28 mouse cellular contexts compared by ENCODE assay signal in genomic region chr11:87808236-87808635, GRCm38 (mm10). TPM values are rescaled to one million over a fixed set of nuclear protein-coding genes. Genes with fewer than 3 reads are reported as not detected.
DNase-seq lines count a peak whose midpoint lies in the region; ATAC-seq and TF ChIP-seq lines count a peak whose summit lies in the region.
"Had no signal": no experiment of that assay in that cellular context is flagged by ENCODE, and none has a peak within 500 bp of the region (broad histone marks: within the 10 kb centered on the region; RNA-seq: fewer than 3 reads in every experiment).

No protein-coding gene starts in this region.

- H3K79me2 ChIP-seq in MEL (ENCODE audit: control insufficient read depth, insufficient read depth, low read length, poor library complexity), result no peaks in the 10 kb centered on the region

- peak; percentile 96 for ATAC-seq in inflammation-experienced regulatory T-cells, adult 6 months
- ATAC-seq: forebrain, embryonic 16.5 days; intestine, embryonic 15.5 days had no signal

- no peaks in the 10 kb centered on the region for H3K9me3 ChIP-seq in MEL (replicated peaks; ENCODE audit: insufficient read depth, low read length)
- H3K9me3 ChIP-seq: G1E; intestine, embryonic 15.5 days; limb, embryonic 10.5 days; liver, embryonic 15.5 days; lung, embryonic 15.5 days; midbrain, embryonic 10.5 days had no signal

- H3K4me3 ChIP-seq in MEL (ENCODE audit: control insufficient read depth in 1 of 2, insufficient read depth in 1 of 2, low read depth in 2 of 2, low read length in 2 of 2), result no peak overlapping the region
- H3K4me3 ChIP-seq: heart, adult 2 months; intestine, embryonic 15.5 days; limb, embryonic 10.5 days; liver, embryonic 15.5 days; lung, embryonic 15.5 days; midbrain, embryonic 10.5 days had no signal

- DNase-seq in CD4-positive helper T cell, adult 2 months (ENCODE audit: low read depth, low spot score), result peak; percentile 77
- DNase-seq in MEL (ENCODE audit: low read depth, low spot score), result peak; percentile 53
- DNase-seq in splenic B cell, adult 2 months (ENCODE audit: low read depth, low spot score), result peak; percentile 33
- no peak for DNase-seq in left cerebral cortex, adult 8-10 months (ENCODE audit: low spot score in 2 of 2)
- no peak for DNase-seq in kidney, postnatal 36 days
- no peak for DNase-seq in gastrocnemius, postnatal 10 days
- DNase-seq in neural tube, embryonic 10.5 days (ENCODE audit: extremely low spot score, low spot score), result no peak
- DNase-seq: adrenal gland, postnatal 36 days; cerebellum, adult 9-10 months; gastrocnemius, postnatal 25 days; heart, adult 2 months; kidney, postnatal 25 days; layer of hippocampus, adult 9-11 months; liver; lung, postnatal 36 days; right cerebral cortex, postnatal 14 days had no signal

- no peak for TF ChIP-seq CTCF in MEL (IDR thresholded peaks at IDR 0.05 in 2 of 3, conservative IDR thresholded peaks at IDR 0.05 in 1 of 3; ENCODE audit: control insufficient read depth in 1 of 3, insufficient read depth in 1 of 3, low read depth in 2 of 3, low read length in 3 of 3, poor library complexity in 1 of 3, severe bottlenecking in 1 of 3)

- peaks cover 0 to 6% of the 10 kb centered on the region in 2 experiments; a peak in 2 of 4 replicates for H3K4me1 ChIP-seq in MEL (ENCODE audit: control insufficient read depth in 1 of 2, insufficient read depth in 2 of 2, low read length in 2 of 2)
- H3K4me1 ChIP-seq: intestine, embryonic 15.5 days; liver, embryonic 15.5 days; lung, embryonic 15.5 days had no signal

- no peaks in the 10 kb centered on the region; a peak in 1 of 4 replicates for H3K36me3 ChIP-seq in MEL (ENCODE audit: control insufficient read depth in 1 of 2, insufficient read depth in 2 of 2, low read length in 2 of 2)
- H3K36me3 ChIP-seq in splenic B cell, adult 2 months (ENCODE audit: control insufficient read depth, insufficient read depth, low read length, poor library complexity, severe bottlenecking), result no peaks in the 10 kb centered on the region
- H3K36me3 ChIP-seq: G1E; intestine, embryonic 15.5 days; limb, embryonic 10.5 days; liver, embryonic 15.5 days; lung, embryonic 15.5 days; midbrain, embryonic 10.5 days had no signal

- no peak for TF ChIP-seq RAD21 in MEL (IDR thresholded peaks at IDR 0.05; ENCODE audit: low read depth, low read length)

- no peak overlapping the region for H3K27ac ChIP-seq in MEL (ENCODE audit: control insufficient read depth, low read depth, low read length)
- H3K27ac ChIP-seq: heart, adult 2 months; hindbrain, embryonic 14.5 days; intestine, embryonic 15.5 days; limb, embryonic 10.5 days; liver, embryonic 15.5 days; lung, embryonic 15.5 days; midbrain, embryonic 10.5 days had no signal

- peaks cover 5 to 6% of the 10 kb centered on the region in 2 experiments; a peak in 2 of 4 replicates for H3K27me3 ChIP-seq in MEL (ENCODE audit: control insufficient read depth in 1 of 2, insufficient read depth in 2 of 2, low read length in 2 of 2)
- no peaks in the 10 kb centered on the region for H3K27me3 ChIP-seq in splenic B cell, adult 2 months (ENCODE audit: control insufficient read depth, insufficient read depth, low read length, poor library complexity, severe bottlenecking)
- H3K27me3 ChIP-seq: intestine, embryonic 15.5 days; liver, embryonic 15.5 days; lung, embryonic 15.5 days had no signal

- no peak overlapping the region for H3K9ac ChIP-seq in MEL (ENCODE audit: control insufficient read depth, low read depth, low read length, poor library complexity, severe bottlenecking)
- H3K9ac ChIP-seq: hindbrain, embryonic 14.5 days; intestine, embryonic 15.5 days; liver, embryonic 15.5 days; lung, embryonic 15.5 days had no signal

- TF ChIP-seq POLR2A in MEL (IDR thresholded peaks at IDR 0.05; ENCODE audit: control insufficient read depth in 1 of 2, insufficient read depth in 1 of 2, low read depth in 1 of 2, low read length in 2 of 2, poor library complexity in 1 of 2), result no peak

- TF ChIP-seq EP300 in MEL (IDR thresholded peaks at IDR 0.05; ENCODE audit: low read depth in 1 of 2, low read length in 2 of 2), result no peak

TF ChIP-seq in MEL, 35 proteins besides CTCF, POLR2A, EP300 and RAD21:
- TF ChIP-seq POLR2AphosphoS5 (IDR thresholded peaks at IDR 0.05; ENCODE audit: borderline replicate concordance, low read depth, low read length) (no peak), JUND (IDR thresholded peaks at IDR 0.05; ENCODE audit: low read depth, low read length) (no peak)

RNA-seq across cellular contexts. Expression of gene Mpo, which starts 14.9 kb away (rescaled TPM):
- not detected in 2 replicates for total RNA-seq in MEL (2012; rRNA removed)
- polyA plus RNA-seq in MEL (2012; ENCODE audit: insufficient read depth in 1 of 2, insufficient read length in 2 of 2, low read depth in 1 of 2, low replicate concordance in 2 of 2, missing spikeins in 1 of 2), result under 1 TPM in 1 of 2 experiments, not detected in 1; 0.13 TPM
- not detected for polyA plus RNA-seq in inflammation-experienced regulatory T-cells, adult 6 months (2017; shearing (Covaris generic))
- under 1 TPM in 1 of 4 experiments, not detected in 3; 0.55 TPM for total RNA-seq in left cerebral cortex, adult 8-10 months (2022)
- total RNA-seq in gastrocnemius, postnatal 10 days (2021), result 1 to 10 TPM in 1 of 2 experiments, not detected in 1; 4.4 TPM
- total RNA-seq: CH12.LX; gastrocnemius, postnatal 25 days; heart, adult 2 months; heart, postnatal 25 days had no signal

RNA-seq across cellular contexts. Expression of gene Lpo, which starts 19.9 kb away (rescaled TPM):
- not detected in 2 replicates for total RNA-seq in MEL (2012; rRNA removed)
- polyA plus RNA-seq in MEL (2012; ENCODE audit: insufficient read depth in 1 of 2, insufficient read length in 2 of 2, low read depth in 1 of 2, low replicate concordance in 2 of 2, missing spikeins in 1 of 2), result not detected
- polyA plus RNA-seq in inflammation-experienced regulatory T-cells, adult 6 months (2017; shearing (Covaris generic)), result not detected
- under 1 TPM; 0.40 to 0.91 (median 0.69) TPM for total RNA-seq in left cerebral cortex, adult 8-10 months (2022)
- not detected for total RNA-seq in gastrocnemius, postnatal 10 days (2021)
- total RNA-seq: adrenal gland, postnatal 36 days; CH12.LX; G1E; gastrocnemius, postnatal 25 days; heart, adult 2 months; heart, postnatal 25 days had no signal
- polyA plus RNA-seq: G1E; kidney, embryonic 14.5 days; limb, embryonic 10.5 days had no signal

RNA-seq across cellular contexts. Expression of gene Mks1, which starts 44.8 kb away (rescaled TPM):
- 3.3 and 3.7 TPM in 2 replicates for total RNA-seq in MEL (2012; rRNA removed)
- 1 to 10 TPM in 1 of 2 experiments, not detected in 1; 6.1 TPM for polyA plus RNA-seq in MEL (2012; ENCODE audit: insufficient read depth in 1 of 2, insufficient read length in 2 of 2, low read depth in 1 of 2, low replicate concordance in 2 of 2, missing spikeins in 1 of 2)
- 10 to 100 TPM in 1 of 3 experiments, 1 to 10 TPM in 2; 5.0 to 11.2 (median 5.6) TPM for polyA plus RNA-seq in inflammation-experienced regulatory T-cells, adult 6 months (2017; shearing (Covaris generic))
- total RNA-seq in left cerebral cortex, adult 8-10 months (2022), result 1 to 10 TPM; 6.8 to 8.4 (median 8.2) TPM
- 1 to 10 TPM; 2.9 to 3.0 TPM for total RNA-seq in gastrocnemius, postnatal 10 days (2021)

RNA-seq across cellular contexts. Expression of gene Tspoap1, which starts 47.9 kb away (rescaled TPM):
- 3.7 and 5.2 TPM in 2 replicates for total RNA-seq in MEL (2012; rRNA removed)
- polyA plus RNA-seq in MEL (2012; ENCODE audit: insufficient read depth in 1 of 2, insufficient read length in 2 of 2, low read depth in 1 of 2, low replicate concordance in 2 of 2, missing spikeins in 1 of 2), result 1 to 10 TPM in 1 of 2 experiments, not detected in 1; 8.6 TPM
- 1 to 10 TPM; 1.7 to 3.8 (median 3.4) TPM for polyA plus RNA-seq in inflammation-experienced regulatory T-cells, adult 6 months (2017; shearing (Covaris generic))
- 100 to 1,000 TPM; 162 to 192 (median 176) TPM for total RNA-seq in left cerebral cortex, adult 8-10 months (2022)
- under 1 TPM; 0.27 to 0.38 TPM for total RNA-seq in gastrocnemius, postnatal 10 days (2021)
- total RNA-seq: heart, adult 2 months had no signal

Comparison
In these comparisons a context has a peak if more than half of its experiments do, and no peak if none do; other contexts are left out.
1. DNase-seq: peak in CD4-positive helper T cell, adult 2 months (single experiment), MEL (single experiment) and splenic B cell, adult 2 months (single experiment); none in left cerebral cortex, adult 8-10 months (0 of 2), kidney, postnatal 36 days (0 of 2), gastrocnemius, postnatal 10 days (single experiment) and neural tube, embryonic 10.5 days (single experiment).